Mouse (Mus musculus): ENCODE data around the gene Eif2d. TPM values are rescaled to one million over a fixed set of nuclear protein-coding genes. Genes with fewer than 3 reads are reported as not detected.

Gene Eif2d
- polyA plus RNA-seq, 1 experiment = 14.4 TPM

- WGBS = 73% methylated on average over 13 of the region's 13 CpGs
- no peaks in the 10 kb centered on the region for H3K36me3 ChIP-seq (ENCODE audit: control insufficient read depth, insufficient read depth, low read length)
- TF ChIP-seq POLR2A (IDR thresholded peaks at IDR 0.05; ENCODE audit: low read depth, low read length) (no peak), CTCF (IDR thresholded peaks at IDR 0.05; ENCODE audit: extremely low read depth, insufficient read length, insufficient replicate concordance, low read depth, low read length) (no peak)
- H3K27ac ChIP-seq (ENCODE audit: insufficient read depth, low read depth, low read length) = no peak overlapping the region
- H3K4me3 ChIP-seq (ENCODE audit: low read depth, low read length) = no peak overlapping the region
- no peaks in the 10 kb centered on the region for H3K27me3 ChIP-seq (ENCODE audit: control insufficient read depth, insufficient read depth, low read length)
- no peaks in the 10 kb centered on the region for H3K4me1 ChIP-seq (ENCODE audit: control insufficient read depth, insufficient read depth, insufficient read length, low read length)
Observed at GRCm38 (mm10) chr1:131116430-131117011, 36.5 kb upstream of the Eif2d start.

- TF ChIP-seq POLR2A (IDR thresholded peaks at IDR 0.05; ENCODE audit: low read depth, low read length) (no peak), CTCF (IDR thresholded peaks at IDR 0.05; ENCODE audit: extremely low read depth, insufficient read length, insufficient replicate concordance, low read depth, low read length) (no peak)
- no peak overlapping the region for H3K4me3 ChIP-seq (ENCODE audit: low read depth, low read length)
- 60% methylated on average over 10 of the region's 10 CpGs for whole genome bisulfite sequencing
- no peaks in the 10 kb centered on the region for H3K27me3 ChIP-seq (ENCODE audit: control insufficient read depth, insufficient read depth, low read length)
- H3K36me3 ChIP-seq (ENCODE audit: control insufficient read depth, insufficient read depth, low read length) = no peaks in the 10 kb centered on the region
- H3K27ac ChIP-seq (ENCODE audit: insufficient read depth, low read depth, low read length) = no peak overlapping the region
- H3K4me1 ChIP-seq (ENCODE audit: control insufficient read depth, insufficient read depth, insufficient read length, low read length) = peaks cover 6% of the 10 kb centered on the region; the same call in 1 of the 2 replicates
Observed at GRCm38 (mm10) chr1:131118530-131118929, 34.5 kb upstream of the Eif2d start.

GRCm38 (mm10) chr1:131119026-131119425 lies 34.0 kb upstream of the Eif2d start:
- 50% methylated on average over 2 of the region's 2 CpGs for WGBS
- Histone ChIP-seq H3K27me3 (ENCODE audit: control insufficient read depth, insufficient read depth, low read length) (no peaks in the 10 kb centered on the region), H3K4me3 (ENCODE audit: low read depth, low read length) (no peak overlapping the region), H3K4me1 (ENCODE audit: control insufficient read depth, insufficient read depth, insufficient read length, low read length) (peaks cover 9% of the 10 kb centered on the region; the same call in 1 of the 2 replicates), H3K27ac (ENCODE audit: insufficient read depth, low read depth, low read length) (no peak overlapping the region), H3K36me3 (ENCODE audit: control insufficient read depth, insufficient read depth, low read length) (no peaks in the 10 kb centered on the region)
- TF ChIP-seq POLR2A (IDR thresholded peaks at IDR 0.05; ENCODE audit: low read depth, low read length) = no peak
- TF ChIP-seq CTCF (IDR thresholded peaks at IDR 0.05; ENCODE audit: extremely low read depth, insufficient read length, insufficient replicate concordance, low read depth, low read length) = peak; percentile 47; the same call in 1 of the 2 replicates

- peaks cover 9% of the 10 kb centered on the region; the same call in 1 of the 2 replicates for H3K4me1 ChIP-seq (ENCODE audit: control insufficient read depth, insufficient read depth, insufficient read length, low read length)
- no peaks in the 10 kb centered on the region for H3K27me3 ChIP-seq (ENCODE audit: control insufficient read depth, insufficient read depth, low read length)
- no peak for TF ChIP-seq POLR2A (IDR thresholded peaks at IDR 0.05; ENCODE audit: low read depth, low read length)
- peak; percentile 16; the same call in 1 of the 2 replicates for TF ChIP-seq CTCF (IDR thresholded peaks at IDR 0.05; ENCODE audit: extremely low read depth, insufficient read length, insufficient replicate concordance, low read depth, low read length)
- H3K36me3 ChIP-seq (ENCODE audit: control insufficient read depth, insufficient read depth, low read length) = no peaks in the 10 kb centered on the region
- 48% methylated on average over 3 of the region's 3 CpGs for WGBS
- H3K27ac ChIP-seq (ENCODE audit: insufficient read depth, low read depth, low read length) = no peak overlapping the region
- H3K4me3 ChIP-seq (ENCODE audit: low read depth, low read length) = no peak overlapping the region
Observed at GRCm38 (mm10) chr1:131121987-131122386, 31.0 kb upstream of the Eif2d start.

- Histone ChIP-seq H3K36me3 (ENCODE audit: control insufficient read depth, insufficient read depth, low read length) (no peaks in the 10 kb centered on the region), H3K27me3 (ENCODE audit: control insufficient read depth, insufficient read depth, low read length) (no peaks in the 10 kb centered on the region), H3K4me1 (ENCODE audit: control insufficient read depth, insufficient read depth, insufficient read length, low read length) (peaks cover 9% of the 10 kb centered on the region; the same call in 1 of the 2 replicates), H3K4me3 (ENCODE audit: low read depth, low read length) (no peak overlapping the region), H3K27ac (ENCODE audit: insufficient read depth, low read depth, low read length) (peak overlapping the region; percentile 29; the same call in 1 of the 2 replicates)
- WGBS = 33% methylated on average over 10 of the region's 10 CpGs
- no peak for TF ChIP-seq POLR2A (IDR thresholded peaks at IDR 0.05; ENCODE audit: low read depth, low read length)
- no peak for TF ChIP-seq CTCF (IDR thresholded peaks at IDR 0.05; ENCODE audit: extremely low read depth, insufficient read length, insufficient replicate concordance, low read depth, low read length)
Observed at GRCm38 (mm10) chr1:131123522-131124265, 29.3 kb upstream of the Eif2d start.

GRCm38 (mm10) chr1:131125987-131126744 lies 26.8 kb upstream of the Eif2d start:
- WGBS = 27% methylated on average over 11 of the region's 11 CpGs

More at GRCm38 (mm10) chr1:131125987-131126744, 26.8 kb upstream of the Eif2d start:
- Histone ChIP-seq H3K4me1 (ENCODE audit: control insufficient read depth, insufficient read depth, insufficient read length, low read length) (peaks cover 9% of the 10 kb centered on the region; the same call in 1 of the 2 replicates), H3K36me3 (ENCODE audit: control insufficient read depth, insufficient read depth, low read length) (no peaks in the 10 kb centered on the region), H3K27ac (ENCODE audit: insufficient read depth, low read depth, low read length) (no peak overlapping the region), H3K4me3 (ENCODE audit: low read depth, low read length) (no peak overlapping the region), H3K27me3 (ENCODE audit: control insufficient read depth, insufficient read depth, low read length) (no peaks in the 10 kb centered on the region)
- TF ChIP-seq POLR2A (IDR thresholded peaks at IDR 0.05; ENCODE audit: low read depth, low read length) = no peak
- TF ChIP-seq CTCF (IDR thresholded peaks at IDR 0.05; ENCODE audit: extremely low read depth, insufficient read length, insufficient replicate concordance, low read depth, low read length) = no peak

Measured in small intestine, adult 2 months (tissue).